Mouse (Mus musculus): ENCODE measurements at regions not wholly inside any gene's neighbourhood (a gene's known extent, or its start where the extent isn't known, plus 50 kb on each side); places are given as distances from the start of the nearest gene placed in this dataset.

DNA sequence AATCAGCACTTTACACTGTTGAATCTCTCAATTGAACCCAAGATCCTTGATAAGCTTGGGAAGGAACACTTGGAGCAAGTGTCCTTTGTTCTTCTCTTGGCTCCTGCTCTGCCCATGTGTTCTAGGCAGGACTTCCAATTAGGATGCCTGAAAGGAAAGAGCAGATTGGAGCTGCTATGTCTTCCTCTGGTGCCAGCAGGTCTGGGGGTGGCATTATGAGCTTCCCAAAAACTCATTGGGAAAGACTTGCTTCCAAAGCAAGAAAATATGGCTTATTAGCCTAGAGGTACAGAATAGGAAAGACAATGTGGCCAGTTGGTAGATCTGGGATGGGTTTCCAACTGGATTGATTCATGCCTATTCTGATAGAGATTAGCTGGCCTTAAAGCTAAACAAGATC, 959.1 kb downstream of the Slc4a3 start:
- DNase-seq, result no peak

DNA sequence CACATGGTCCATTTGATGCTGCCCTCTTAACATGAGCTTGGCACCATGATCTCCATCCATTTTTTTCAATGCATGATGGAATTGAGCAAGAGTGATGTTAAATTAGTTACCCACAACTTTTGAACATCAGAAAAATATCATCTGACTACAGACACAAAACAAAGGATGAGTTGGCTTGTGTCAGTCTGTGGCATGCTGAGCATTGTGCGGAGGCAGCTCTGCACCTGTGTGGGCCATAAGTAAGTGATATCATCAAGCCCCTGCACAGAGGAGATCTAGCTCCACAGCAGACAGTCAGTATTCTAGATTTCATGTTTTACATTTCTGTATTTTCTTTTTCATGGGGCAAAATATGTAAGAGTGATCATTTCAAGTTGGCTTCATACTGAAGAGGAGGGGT, 962.8 kb downstream of the Slc4a3 start:
- no peak for DNase-seq

DNA sequence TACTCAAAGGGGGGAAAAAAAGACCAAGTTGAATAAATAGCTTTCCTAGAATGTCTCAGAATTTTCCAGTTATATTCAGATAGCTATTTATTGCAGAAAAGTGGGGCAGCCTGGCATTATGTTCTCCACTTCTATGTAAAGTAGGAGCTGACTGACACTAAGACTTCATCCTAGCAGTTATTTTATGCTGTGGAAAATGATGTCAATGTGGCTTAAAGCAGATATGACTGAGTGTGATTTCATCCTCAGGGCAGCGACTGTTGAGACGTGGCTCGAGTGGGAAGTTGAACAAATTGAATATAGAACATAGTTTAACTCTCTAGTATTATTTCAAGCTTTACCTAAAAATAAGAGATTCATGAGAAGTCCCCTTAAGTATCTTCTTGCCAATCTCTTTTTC, 963.4 kb downstream of the Slc4a3 start:
- no peak for DNase-seq

DNA sequence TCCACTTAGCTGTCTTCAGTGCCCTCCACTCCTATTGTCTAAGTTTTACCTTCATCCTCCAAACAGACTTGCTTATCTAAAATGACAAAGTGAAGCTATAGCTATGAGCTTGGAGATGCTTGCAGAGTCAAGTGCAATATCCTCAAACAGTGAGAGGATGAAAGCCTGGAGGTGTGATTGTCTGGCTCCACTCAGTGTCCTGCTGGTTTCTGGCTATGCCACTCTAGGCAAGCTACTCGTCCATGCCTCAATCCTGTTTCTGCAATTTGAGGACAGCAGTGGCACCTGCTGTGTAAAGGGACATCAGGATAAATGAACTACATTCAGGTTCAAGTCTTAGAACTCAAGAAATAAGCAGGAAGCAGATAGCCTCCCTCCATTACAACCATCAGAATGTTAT, 966.1 kb downstream of the Slc4a3 start:
- DNase-seq, result no peak

DNA sequence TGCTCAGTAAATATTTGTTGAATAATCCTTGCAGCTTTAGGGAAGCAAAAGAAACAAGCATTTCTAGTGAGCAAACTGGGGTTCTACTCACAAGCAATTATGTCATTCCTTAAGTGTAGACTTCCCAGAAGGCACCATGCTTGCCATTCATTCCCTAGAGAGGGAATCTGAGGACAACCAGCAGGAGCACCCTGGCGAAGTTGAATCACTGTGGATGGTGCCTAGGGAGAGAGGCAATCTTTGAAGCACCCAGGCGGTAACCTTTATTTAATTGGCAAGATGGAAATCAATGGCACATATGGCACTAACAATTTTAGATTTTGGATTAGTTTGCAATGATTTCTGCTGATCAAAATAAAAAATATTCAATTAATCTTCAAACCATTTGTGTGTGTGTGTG, 967.4 kb downstream of the Slc4a3 start:
- DNase-seq, result no peak

DNA sequence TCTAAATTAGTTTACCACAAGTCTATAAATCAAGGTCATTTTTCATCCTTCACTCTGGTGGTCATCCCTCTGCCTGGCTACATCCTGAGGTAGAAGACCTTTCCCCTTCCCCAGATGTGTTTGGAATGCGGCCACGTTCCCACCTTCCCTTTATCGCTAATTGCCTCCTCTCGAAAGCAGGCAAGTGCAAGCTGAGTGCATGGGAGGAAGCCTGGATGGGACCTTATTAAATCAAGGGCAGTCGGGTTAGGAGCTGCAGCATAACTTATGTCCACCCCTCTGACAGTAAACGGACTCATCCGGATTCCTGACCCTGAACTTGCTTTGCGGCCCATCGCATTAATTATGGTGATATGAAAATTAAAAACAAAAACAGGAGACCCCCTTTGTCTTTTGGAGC, 983.5 kb downstream of the Slc4a3 start:
- DNase-seq, result no peak

DNA sequence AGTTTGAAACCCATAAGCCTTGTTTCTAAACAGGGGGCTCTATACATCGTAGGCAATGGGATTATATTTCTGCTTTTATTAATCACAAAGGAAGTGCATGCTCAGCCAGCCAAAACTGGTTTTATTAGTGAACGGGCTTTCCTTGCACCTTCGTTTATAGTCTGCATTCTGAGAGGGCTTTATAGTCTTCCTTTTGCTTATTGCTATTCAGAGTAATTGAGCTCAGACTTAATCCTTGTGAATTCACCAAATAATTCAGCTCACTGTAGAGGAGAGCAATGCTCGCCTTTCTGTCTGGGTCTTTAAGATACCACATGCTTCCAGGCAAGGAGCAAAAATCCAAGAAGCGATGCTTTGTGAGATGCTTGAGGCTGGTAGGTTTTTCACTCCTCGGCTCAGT, 984.3 kb downstream of the Slc4a3 start:
- DNase-seq, result no peak

DNA sequence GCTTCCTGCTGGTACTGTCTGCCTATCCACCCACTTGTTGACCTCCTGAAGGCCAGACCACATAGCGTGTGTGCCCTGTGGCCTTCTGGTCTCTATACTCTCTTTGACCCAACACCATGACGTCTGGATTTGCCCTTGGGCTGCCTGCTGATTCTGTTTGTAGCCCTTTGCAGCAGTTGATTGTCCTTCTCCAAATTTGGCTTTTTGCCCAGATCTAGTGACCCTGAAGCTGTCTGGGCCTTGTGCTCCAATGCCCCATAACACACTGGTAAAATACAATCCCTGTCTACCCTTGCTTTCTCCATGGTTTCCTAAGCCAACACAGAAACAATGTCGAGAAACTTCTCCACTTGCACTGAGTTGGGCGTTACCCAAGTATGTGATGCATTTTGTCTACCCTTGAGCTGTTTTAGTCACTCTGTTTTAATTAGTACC, 979.3 kb downstream of the Epha4 start:
- DNase-seq, result no peak

DNA sequence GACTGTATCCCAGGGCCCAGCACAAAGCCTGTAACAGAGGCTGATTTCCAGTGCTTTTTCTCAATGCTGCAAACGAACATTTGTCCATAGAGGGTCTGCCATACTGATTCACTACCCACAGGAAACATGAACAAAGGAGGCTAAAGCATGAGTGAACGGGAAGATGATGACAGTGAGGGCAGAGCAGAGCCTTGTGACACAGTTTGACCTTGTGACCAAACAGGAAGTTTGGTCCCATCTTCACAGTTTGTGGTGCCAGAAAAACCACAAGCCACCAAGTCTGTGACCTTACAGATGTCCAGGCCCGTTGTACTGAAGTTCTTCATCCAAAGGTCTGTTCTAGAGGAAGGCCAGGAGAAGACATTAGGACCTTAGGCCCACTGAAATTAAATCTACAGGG, 974.4 kb downstream of the Epha4 start:
- no peak for DNase-seq

DNA sequence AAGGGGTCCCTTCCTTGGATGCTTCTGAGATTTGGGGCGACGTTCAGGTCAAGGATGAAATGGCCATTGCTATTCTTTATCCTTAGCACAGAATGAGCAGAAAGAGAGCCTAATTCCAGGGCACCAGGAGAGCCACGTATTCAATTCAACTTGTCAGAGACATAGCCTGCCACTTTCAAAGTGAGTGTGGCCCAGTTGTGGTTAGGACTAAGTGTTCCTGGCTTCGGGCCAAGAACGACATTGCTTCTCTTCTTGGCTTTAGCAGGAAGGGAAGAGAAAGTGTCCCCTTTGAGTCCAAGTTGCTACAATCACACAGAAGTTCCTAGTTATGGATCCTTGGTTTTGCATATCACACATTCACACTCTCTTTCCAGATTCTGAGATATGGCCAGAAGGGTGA, 964.0 kb downstream of the Epha4 start:
- no peak for DNase-seq

DNA sequence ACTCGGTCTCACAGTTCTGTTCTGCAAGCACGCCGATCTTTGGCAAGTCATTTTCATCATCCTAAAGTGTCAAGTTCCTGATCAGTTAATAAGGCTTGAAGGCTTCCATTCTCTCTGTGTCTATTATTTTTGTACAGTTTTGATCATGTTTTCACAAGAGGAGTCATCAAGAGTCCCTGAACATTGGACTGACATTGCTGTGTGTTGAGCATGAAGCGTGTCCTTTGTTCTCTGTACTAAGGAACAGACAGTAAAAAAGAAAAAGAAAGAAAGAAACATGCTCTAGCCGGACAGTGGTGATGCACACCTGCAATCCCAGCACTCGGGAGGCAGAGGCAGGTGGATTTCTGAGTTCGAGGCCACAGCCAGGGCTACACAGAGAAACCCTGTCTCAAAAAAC, 955.4 kb downstream of the Epha4 start:
- no peak for DNase-seq

DNA sequence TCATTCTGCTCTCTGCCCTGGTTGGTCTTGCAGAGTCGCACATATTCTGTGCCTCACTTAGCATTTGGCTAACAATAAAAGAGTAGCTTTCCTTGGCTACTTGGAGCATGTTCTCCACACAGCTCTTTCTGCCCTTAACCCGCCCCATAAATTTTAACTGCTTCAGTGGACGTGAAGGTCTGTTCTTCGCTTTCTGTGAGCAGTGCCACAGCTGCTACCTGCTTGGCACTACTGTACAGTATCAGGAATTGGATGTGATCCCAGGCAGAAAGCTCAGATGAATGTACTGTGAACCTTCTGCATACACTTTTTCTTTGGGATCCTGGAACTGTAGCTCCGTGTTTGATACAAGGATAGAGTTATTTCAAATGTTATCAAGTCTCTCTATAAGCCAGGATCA, 939.4 kb downstream of the Epha4 start:
- no peak for DNase-seq

DNA sequence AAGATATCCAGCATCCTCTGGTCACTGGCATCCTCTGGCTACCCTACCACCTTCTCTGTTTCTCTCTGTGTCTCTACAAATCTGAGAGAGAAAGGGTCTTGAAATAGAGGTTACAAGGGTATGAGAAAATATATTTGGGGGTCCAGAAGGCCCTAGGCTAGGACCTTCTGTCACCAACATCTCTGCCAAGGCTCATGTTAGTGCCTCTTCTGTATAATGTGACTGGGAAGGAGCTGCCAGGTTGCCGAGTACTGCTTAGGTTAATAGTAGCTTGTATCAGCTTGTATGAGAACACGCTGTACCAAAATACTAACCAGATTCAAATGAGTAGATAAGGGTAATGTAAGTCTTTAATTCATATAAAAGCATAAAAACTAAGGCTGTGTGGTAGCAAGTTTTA, 929.0 kb downstream of the Epha4 start:
- DNase-seq, result no peak

DNA sequence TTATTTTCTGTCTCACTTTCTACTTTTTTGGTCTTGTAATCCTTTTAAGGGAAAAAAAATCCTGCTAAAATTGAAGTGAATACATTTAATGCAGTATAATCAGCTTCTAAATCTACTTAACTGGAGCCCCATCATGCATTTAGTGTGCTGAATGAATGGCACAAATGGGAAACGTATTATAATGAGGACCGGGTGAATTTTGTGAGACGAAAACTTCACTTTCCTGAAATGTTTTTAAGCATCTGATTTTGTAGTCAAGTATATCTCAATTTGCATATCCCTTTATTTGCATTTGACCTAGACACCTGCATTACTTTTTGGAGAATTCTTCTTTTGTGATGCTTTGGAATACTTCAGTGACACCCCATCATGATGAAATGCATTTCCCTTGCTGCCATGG, 889.1 kb downstream of the Epha4 start:
- no peak for DNase-seq

DNA sequence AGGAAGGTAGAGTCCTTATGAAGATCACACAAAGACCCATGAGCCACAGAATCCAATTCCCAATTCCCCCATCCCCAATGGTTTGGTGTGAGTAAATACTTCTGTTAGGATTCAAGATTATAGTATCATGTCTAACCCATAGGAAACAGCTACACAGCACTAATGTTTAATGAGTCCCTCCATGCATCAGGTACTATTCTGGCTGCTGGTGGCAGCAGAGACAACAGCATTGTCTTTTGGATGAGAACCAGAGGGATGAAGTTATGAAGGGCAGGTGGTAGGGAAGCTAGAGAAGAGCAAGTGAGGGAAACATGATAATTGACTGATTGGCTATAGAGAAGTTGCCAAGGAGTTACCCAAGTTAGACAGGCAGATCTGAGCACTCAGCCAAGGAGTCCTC, 885.0 kb downstream of the Epha4 start:
- DNase-seq, result no peak

DNA sequence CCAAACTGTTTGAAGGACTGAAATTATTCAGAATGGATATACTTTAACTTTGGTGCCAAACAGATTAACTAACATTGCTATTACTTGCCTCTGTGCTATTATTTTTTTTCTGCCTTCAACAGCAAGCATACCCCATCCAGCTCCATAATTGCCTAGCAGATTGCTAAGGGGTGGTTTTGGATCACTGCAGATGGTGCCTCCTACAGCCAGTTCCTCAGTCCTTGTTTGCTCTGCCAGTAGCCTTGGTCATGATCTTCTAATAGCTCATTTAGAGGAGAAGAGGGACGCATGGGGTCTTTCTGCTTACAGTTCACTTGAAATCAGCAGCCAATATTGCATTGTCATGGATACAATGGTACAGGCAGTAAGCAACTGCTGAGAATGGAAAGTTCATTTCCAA, 880.8 kb downstream of the Epha4 start:
- no peak for DNase-seq

DNA sequence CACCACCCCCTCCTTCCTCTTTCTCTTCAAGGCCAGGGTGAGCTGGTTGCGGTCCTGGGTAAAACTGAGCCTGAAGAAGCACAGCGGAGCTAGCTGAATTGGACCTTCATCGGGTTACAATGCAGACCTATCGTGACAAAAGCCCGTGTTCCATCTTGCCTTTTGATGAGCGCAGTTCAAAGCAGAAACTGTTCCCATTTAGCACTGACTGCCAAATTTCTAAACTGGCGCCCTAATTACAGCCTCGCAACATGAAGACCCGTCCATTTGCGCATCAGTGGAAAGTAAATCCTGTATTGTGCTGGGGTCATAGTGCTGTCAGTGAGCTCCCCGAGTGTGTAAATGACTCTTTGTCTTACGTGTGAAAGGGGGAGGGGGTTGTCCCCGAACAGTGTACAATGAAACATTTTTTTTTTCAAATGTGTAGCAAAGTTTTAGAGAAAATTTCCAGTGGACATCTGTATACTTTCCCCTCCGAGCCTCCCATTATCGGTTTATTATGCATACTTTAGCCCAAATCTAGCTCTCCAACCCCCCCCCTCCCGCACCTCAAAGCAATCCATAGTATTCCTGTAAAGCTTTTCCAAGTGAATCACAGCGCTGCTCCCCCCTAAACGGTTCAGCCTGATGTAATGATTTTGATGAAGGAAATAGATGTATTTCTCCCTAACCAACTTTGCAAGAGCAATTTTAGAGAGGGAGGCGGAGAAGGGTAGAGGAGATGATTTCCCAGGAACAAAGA, 877.4 kb downstream of the Epha4 start:
- no peak for DNase-seq

DNA sequence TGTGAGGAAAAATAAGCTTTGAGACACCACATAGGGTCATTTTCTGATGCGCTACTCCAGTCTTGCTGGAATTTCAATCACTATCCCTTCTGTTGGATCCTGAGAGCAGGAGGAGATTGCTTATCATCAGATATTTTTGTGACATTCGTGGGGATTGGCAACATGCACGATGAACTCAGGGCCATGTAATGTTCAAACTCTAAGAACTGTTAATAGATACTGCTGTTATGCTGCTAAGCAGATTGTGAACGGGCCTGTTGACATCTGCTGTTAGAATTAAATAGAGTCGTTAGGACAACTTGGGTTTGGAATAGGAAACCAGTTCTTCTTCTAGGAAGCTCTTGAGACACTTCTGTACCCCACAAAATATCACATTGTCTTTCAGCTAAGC, 876.9 kb downstream of the Epha4 start:
- DNase-seq, result no peak

DNA sequence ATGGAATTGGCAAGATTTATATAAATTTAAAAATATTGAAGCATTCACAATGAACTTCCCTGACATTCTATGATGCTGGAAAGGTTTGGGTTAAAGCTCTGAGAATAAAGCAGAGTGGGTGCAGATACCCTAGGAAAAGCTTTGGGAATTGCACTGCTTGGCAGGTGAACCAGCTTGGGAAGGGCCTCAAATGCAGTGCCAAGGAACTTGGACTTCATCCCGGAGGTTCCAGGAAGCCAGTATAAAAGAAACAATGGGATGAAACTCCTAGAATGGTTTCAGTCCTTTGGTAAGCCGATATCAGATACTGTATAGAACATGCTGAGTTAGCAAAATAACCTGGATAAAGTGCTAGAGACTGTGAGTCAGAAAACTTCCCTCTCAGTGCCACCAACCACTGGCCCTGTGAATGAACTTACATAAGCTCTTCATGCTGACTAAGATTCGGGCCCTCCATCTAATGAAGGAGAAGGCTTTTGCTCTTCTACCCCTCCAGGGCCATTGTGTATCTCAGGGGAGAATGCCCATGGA, 873.6 kb downstream of the Epha4 start:
- DNase-seq, result no peak

DNA sequence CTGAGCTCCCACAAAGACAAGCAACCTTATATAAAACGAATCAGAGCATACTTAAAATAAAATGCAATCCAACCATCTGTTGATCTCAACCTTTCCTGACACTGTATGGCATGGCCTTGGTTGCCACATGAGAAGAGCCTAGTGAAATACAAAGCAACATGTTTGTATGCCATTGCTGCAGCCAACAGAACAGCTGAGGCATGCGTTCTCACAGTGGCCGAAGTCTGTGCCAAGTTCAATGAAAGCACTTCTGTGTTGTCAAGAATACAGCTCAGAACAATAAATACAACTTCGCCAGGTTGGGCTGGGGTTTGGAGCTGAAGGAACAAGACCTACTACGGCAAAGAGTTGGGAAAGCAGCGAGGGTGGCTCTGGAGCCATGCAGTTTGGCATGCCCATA, 872.2 kb downstream of the Epha4 start:
- no peak for DNase-seq

DNA sequence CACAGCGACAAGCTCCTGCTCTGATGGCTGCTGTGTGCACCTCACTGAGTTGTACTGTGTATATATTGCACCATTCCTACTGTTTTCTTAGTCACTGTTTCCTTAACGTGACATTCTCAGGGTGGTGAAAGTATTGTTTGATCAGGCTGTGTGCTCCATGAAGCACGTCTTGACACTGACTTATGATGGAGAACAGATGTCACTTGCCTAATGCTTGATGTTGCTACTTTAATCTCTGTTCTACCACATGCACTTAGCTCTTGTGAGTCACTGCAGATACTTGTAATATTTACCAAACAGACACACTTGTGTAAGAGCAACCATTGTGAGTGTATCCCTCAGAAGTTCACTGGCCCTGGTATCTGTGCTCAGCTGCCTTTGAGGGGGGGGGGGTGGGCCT, 870.0 kb downstream of the Epha4 start:
- DNase-seq, result no peak

DNA sequence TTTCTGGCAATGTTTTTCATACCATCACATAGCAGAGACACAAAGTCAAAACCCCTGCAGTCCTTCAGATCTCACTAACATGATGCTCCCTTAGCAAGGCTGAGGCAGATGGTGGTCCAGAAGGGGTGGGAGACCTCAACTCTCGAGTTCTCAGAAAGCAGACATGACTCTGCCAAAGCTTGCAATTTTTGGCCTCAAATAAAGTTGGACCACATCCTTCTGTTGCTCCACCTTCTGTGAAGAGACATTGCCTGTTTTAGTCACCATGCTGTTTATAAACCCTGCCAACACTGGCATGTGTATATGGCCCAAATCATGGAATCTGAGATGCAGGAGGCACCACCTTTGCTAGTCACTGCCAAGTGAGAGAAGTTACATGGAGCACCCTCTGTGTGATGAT, 860.1 kb downstream of the Epha4 start:
- no peak for DNase-seq

DNA sequence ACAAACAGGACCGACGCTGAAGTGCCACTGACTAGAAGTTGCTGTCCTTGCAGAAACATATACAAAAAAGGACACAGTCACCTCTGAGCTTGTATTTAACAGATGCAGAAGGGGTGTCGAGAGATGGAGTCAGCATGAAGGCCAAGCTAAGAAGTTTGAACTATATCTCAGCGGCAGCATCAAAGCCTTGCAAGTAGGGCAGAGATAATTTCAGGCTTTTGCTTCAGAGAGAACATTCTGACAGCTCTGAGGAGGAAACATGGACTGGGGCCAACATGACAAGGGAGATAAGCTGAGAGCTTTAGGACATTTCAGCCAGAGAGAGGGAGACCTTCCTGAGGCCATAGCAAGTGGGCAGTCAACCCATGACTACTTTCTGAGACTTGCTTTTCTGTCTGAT, 856.7 kb downstream of the Epha4 start:
- DNase-seq, result no peak

DNA sequence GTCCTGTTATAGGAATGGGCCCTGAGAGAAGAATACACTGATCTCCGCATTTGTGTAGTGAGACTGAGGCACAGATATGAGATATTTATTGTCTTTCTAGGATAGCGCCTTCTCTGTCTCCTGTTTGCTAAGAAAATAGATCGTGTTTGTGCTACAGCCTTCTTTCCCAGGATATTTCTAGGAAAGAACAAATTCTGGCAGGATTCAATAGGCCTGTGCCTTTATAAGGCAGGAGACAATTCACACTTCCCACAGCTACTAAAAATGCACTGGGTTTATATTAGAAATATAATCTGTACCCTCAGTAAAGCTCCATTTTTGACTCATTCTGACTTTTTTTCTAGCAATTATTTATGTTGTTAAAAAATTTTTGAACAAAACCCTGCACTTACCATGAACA, 854.7 kb downstream of the Epha4 start:
- DNase-seq, result no peak

DNA sequence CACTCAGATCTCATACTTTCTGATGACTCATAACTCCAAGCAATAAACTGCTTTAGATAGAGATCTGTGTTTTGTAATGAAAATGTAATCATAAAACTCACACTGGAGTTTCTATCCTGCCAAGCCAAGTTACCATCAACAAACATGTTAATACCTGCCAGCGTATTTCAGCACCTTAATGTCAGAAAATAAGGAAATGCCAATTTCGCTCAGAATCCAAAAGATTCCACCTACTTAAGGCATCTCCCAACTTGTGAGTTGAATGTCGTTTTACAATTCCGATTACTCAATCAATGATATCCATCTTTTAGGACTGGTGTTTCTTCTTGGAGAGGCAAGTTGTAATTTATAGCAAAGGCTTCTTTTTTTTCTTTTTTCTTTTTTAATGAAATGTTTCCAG, 850.5 kb downstream of the Epha4 start:
- no peak for DNase-seq
